Mouse (Mus musculus): Measurements from ENCODE around the gene Slc24a2.

The Slc24a2 gene

DNA sequence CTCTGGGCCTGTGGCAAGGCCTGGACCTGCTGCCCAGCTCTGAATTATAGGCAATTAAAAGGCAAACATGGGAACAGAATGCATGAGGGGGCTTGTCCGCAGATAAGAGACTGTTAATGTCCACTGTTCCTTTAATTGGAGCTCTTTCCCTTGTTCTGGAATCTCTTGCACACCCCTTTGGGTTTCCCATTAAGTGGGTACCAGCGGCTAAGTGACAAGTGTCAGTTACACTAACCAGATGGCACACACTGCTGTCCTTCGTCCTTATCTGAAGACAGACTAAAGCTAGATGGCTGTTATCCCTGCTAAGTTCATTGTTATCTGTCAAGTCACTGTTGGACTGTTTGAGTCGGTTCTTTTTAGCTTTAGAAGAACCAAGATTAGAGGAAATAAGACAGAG is 274.8 kb downstream of the Slc24a2 start:
- DNase-seq (ENCODE audit: low read depth, low spot score): no peak

- DNase-seq (ENCODE audit: low read depth, low spot score): no peak
Measured at GRCm38 (mm10) chr4:86953519-86953918, 276.8 kb downstream of the Slc24a2 start.

GRCm38 (mm10) chr4:86948794-86949193 is 281.5 kb downstream of the Slc24a2 start:
- no peak for DNase-seq (ENCODE audit: low read depth, low spot score)

- DNase-seq (ENCODE audit: low read depth, low spot score): no peak
Measured at GRCm38 (mm10) chr4:86943296-86943695, 287.0 kb downstream of the Slc24a2 start.

GRCm38 (mm10) chr4:86942656-86943055 is 287.6 kb downstream of the Slc24a2 start:
- no peak for DNase-seq (ENCODE audit: low read depth, low spot score)

- DNase-seq (ENCODE audit: low read depth, low spot score): no peak
Measured at GRCm38 (mm10) chr4:86936706-86937105, 293.6 kb downstream of the Slc24a2 start.

DNA sequence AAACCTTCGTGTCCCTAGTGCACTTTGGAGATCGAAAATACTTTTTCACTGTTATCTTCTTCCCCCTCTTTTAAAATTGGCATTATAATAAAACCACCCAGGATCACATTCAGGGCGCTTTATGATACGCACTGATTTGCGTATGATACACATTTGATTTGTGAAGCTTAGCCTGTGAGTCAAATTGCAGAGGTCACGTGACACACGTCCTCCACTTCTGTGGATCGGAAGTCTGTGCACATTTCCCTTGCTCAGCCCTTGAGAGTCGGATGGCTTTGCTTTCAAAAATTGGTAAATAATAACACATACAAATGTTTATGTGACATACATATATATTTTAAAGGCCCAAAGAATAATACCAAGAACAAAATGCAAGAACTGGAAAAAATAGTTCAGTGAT is 294.1 kb downstream of the Slc24a2 start:
- DNase-seq (ENCODE audit: low read depth, low spot score): no peak

Data from CD4-positive, CD25-positive, alpha-beta regulatory T cell, adult 2 months (primary cell).